Mouse (Mus musculus) mature B cell (primary cell): Measurements from ENCODE around the gene Styk1.

ENCODE experiments used
- in situ Hi-C: fragments of 300-500 bp; cut with MboI; formaldehyde crosslinking; loops from 2 replicates; pipeline ENCODE4 v1.14.3; 2019

Gene Styk1

GRCm38 (mm10) chr6:131369866-131370616 is 16.6 kb upstream of the Styk1 start:
- in situ Hi-C loops: no loop called here

- in situ Hi-C loops: no loop called here
Observed at GRCm38 (mm10) chr6:131367101-131367500, 13.7 kb upstream of the Styk1 start.

- in situ Hi-C loops: no loop called here
Observed at GRCm38 (mm10) chr6:131364353-131364752, 11.0 kb upstream of the Styk1 start.

- in situ Hi-C loops: no loop called here
Observed at GRCm38 (mm10) chr6:131362987-131363765, 9.8 kb upstream of the Styk1 start.

GRCm38 (mm10) chr6:131360693-131361092 is 7.3 kb upstream of the Styk1 start:
- in situ Hi-C loops: no loop called here

- in situ Hi-C loops: no loop called here
Observed at GRCm38 (mm10) chr6:131359543-131359942, 6.1 kb upstream of the Styk1 start.

GRCm38 (mm10) chr6:131354913-131355312 is 1.5 kb upstream of the Styk1 start:
- in situ Hi-C loops: no loop called here

- in situ Hi-C loops: no loop called here
Observed at GRCm38 (mm10) chr6:131347026-131347425, 6.4 kb downstream of the Styk1 start.

- in situ Hi-C loops: no loop called here
Observed at GRCm38 (mm10) chr6:131344346-131344745, 9.1 kb downstream of the Styk1 start.

GRCm38 (mm10) chr6:131340082-131340481 is 13.3 kb downstream of the Styk1 start:
- in situ Hi-C loops: no loop called here

- in situ Hi-C loops: no loop called here
Observed at GRCm38 (mm10) chr6:131339309-131339708, 14.1 kb downstream of the Styk1 start.

GRCm38 (mm10) chr6:131338787-131339186 is 14.6 kb downstream of the Styk1 start:
- in situ Hi-C loops: no loop called here

- in situ Hi-C loops: no loop called here
Observed at GRCm38 (mm10) chr6:131327076-131327475, 26.3 kb downstream of the Styk1 start.

- in situ Hi-C loops: no loop called here
Observed at GRCm38 (mm10) chr6:131321854-131322639, 31.4 kb downstream of the Styk1 start.

GRCm38 (mm10) chr6:131316155-131317101 is 37.0 kb downstream of the Styk1 start:
- in situ Hi-C loops: no loop called here

GRCm38 (mm10) chr6:131308031-131308430 is 45.4 kb downstream of the Styk1 start:
- in situ Hi-C loops: no loop called here

GRCm38 (mm10) chr6:131304776-131305175 is 48.6 kb downstream of the Styk1 start:
- in situ Hi-C loops: no loop called here

GRCm38 (mm10) chr6:131298531-131298930 is 54.9 kb downstream of the Styk1 start:
- in situ Hi-C loops: loop anchor here (25.0 kb wide), 1 partner anchor 1711 kb away; the partner anchor contains the start of genes Klrd1 and Klre1

GRCm38 (mm10) chr6:131294435-131295112 is 58.8 kb downstream of the Styk1 start:
- in situ Hi-C loops: loop anchor here (25.0 kb wide), 1 partner anchor 1707 kb away; the partner anchor contains the start of genes Klrd1 and Klre1

- in situ Hi-C loops: loop anchor here (25.0 kb wide), 1 partner anchor 1707 kb away; the partner anchor contains the start of genes Klrd1 and Klre1
Observed at GRCm38 (mm10) chr6:131293916-131294315, 59.5 kb downstream of the Styk1 start.
